Mouse (Mus musculus) C2C12 (cell line): ENCODE data around the gene Ltbp2. TPM values are rescaled to one million over a fixed set of nuclear protein-coding genes. Genes with fewer than 3 reads are reported as not detected.
A peak's percentile ranks its signal among the peaks of the same experiment; 100 is the strongest.

ENCODE experiments used
- H3K27me3 ChIP-seq: one replicate; pipeline ENCODE4 v1.6.1; 2011; ENCODE audit not compliant: control insufficient read depth, insufficient read depth, insufficient read length
- H3K36me3 ChIP-seq: one replicate; pipeline ENCODE4 v1.6.1; 2011; ENCODE audit not compliant: control insufficient read depth, insufficient read depth
- H3K4me3 ChIP-seq: one replicate; pipeline ENCODE4 v1.5.1; 2011; ENCODE audit warnings: mild to moderate bottlenecking, control low read depth; ENCODE audit not compliant: poor library complexity, insufficient read depth, severe bottlenecking
- H3K79me2 ChIP-seq: one replicate; pipeline ENCODE4 v1.6.1; 2011; ENCODE audit not compliant: control insufficient read depth, insufficient read depth
- H3K79me3 ChIP-seq: one replicate; pipeline ENCODE4 v1.6.1; 2011; ENCODE audit warnings: low read depth, control low read depth
- H3ac ChIP-seq: one replicate; pipeline ENCODE3; 2011; ENCODE audit warnings: low read depth; ENCODE audit not compliant: control insufficient read depth, insufficient read length
- CEBPB ChIP-seq: IDR thresholded peaks from one replicate; pipeline ENCODE4 v1.6.1; 2011; ENCODE audit warnings: low read depth, mild to moderate bottlenecking, control low read depth, moderate library complexity
- CTCF ChIP-seq: IDR thresholded peaks from one replicate; pipeline ENCODE4 v1.5.1; 2011; ENCODE audit not compliant: control insufficient read depth, insufficient read depth, insufficient read length
- FOSL1 ChIP-seq: IDR thresholded peaks from one replicate; pipeline ENCODE4 v1.8.0; 2011; ENCODE audit warnings: mild to moderate bottlenecking, low read length; ENCODE audit not compliant: poor library complexity, insufficient read depth, severe bottlenecking
- MAX ChIP-seq: IDR thresholded peaks from one replicate; pipeline ENCODE4 v1.6.1; 2011; ENCODE audit warnings: mild to moderate bottlenecking, control low read depth
- MYOD1 ChIP-seq: IDR thresholded peaks from one replicate; pipeline ENCODE4 v1.6.1; 2011; ENCODE audit warnings: low read depth; ENCODE audit not compliant: control insufficient read depth, insufficient read length
- MYOG ChIP-seq: IDR thresholded peaks from one replicate; pipeline ENCODE4 v1.6.1; 2011; ENCODE audit not compliant: control insufficient read depth, insufficient read length; ENCODE audit errors: extremely low read depth
- USF1 ChIP-seq: IDR thresholded peaks from one replicate; pipeline ENCODE4 v1.6.1; 2011; ENCODE audit warnings: low read depth, mild to moderate bottlenecking, control low read depth, moderate library complexity
- polyA plus RNA-seq: library from polyadenylated mRNA; unstranded; fragments of >200 nt; fragmentation: generic; extraction: Trizol; gene quantifications from one replicate; pipeline ENCODE4 v1.2.1, GENCODE M21; 2012; ENCODE audit warnings: missing spikeins

Ltbp2 gene
- polyA plus RNA-seq, 1 experiment: 49.5 TPM

- Histone ChIP-seq H3ac (no peak overlapping the region), H3K79me2 (no peaks in the 10 kb centered on the region), H3K36me3 (peaks cover 66% of the 10 kb centered on the region), H3K27me3 (no peaks in the 10 kb centered on the region), H3K4me3 (no peak overlapping the region), H3K79me3 (no peaks in the 10 kb centered on the region)
- TF ChIP-seq MAX (no peak), CTCF (no peak), FOSL1 (no peak), MYOG (no peak), USF1 (no peak)
Observed at GRCm38 (mm10) chr12:84800419-84800818, 75.9 kb downstream of the Ltbp2 start.

GRCm38 (mm10) chr12:84799086-84799485 is 77.2 kb downstream of the Ltbp2 start:
- peaks cover 63% of the 10 kb centered on the region for H3K36me3 ChIP-seq
- no peak overlapping the region for H3ac ChIP-seq
- no peak for TF ChIP-seq MYOG
- no peak for TF ChIP-seq CTCF
- no peak for TF ChIP-seq FOSL1
- no peak for TF ChIP-seq CEBPB
- TF ChIP-seq MYOD1: no peak
- TF ChIP-seq USF1: no peak
- TF ChIP-seq MAX: no peak
- H3K79me2 ChIP-seq: no peaks in the 10 kb centered on the region
- no peak overlapping the region for H3K4me3 ChIP-seq
- no peaks in the 10 kb centered on the region for H3K79me3 ChIP-seq
- no peaks in the 10 kb centered on the region for H3K27me3 ChIP-seq

DNA sequence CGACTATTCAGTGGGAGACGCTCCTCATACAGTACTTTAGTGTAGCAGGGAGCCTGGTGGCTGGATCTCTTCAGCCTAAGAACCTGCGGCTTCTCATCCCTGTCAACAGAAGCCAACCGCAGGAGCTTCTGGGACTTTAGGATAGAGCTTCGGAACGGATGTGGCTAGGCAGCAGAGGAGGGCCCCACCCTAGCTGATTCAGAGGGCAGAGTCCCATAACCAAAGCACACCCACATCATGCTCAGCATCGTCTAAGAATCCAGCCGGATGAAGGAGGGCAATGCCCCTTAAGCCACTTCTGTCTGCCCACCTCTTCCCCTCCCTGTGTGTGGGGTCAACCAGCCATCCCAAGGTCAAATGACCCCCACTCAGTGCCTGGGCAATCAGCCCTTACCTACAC is 81.7 kb downstream of the Ltbp2 start:
- H3K27me3 ChIP-seq: no peaks in the 10 kb centered on the region
- TF ChIP-seq MYOD1 (peak; percentile 61), CEBPB (no peak), CTCF (no peak), MAX (peak; percentile 60), FOSL1 (peak; percentile 45)
- peak overlapping the region; percentile 25 for H3ac ChIP-seq
- no peaks in the 10 kb centered on the region for H3K79me2 ChIP-seq
- H3K4me3 ChIP-seq: no peak overlapping the region
- peaks cover 2% of the 10 kb centered on the region for H3K79me3 ChIP-seq
- peaks cover 54% of the 10 kb centered on the region for H3K36me3 ChIP-seq

DNA sequence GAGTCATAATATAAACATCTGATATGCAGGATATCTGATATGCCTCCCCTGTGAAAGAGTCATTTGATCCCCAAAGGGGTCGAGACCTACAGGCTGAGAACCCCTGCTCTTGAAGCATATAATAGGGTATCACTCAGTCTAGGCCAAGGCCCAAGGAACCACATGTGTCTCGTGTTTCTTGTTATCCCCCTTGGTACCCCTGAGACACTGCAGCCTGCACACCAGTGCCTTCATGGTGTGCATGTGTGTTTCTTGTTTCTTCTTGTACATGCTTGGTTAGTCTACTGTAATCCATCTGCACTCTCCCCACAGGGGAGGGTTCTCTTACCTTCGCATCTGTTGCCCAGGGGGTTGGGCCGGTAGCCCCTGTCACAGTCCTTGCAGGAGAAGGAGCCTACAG is 83.7 kb downstream of the Ltbp2 start:
- Histone ChIP-seq H3K4me3 (no peak overlapping the region), H3K27me3 (no peaks in the 10 kb centered on the region), H3K79me2 (no peaks in the 10 kb centered on the region), H3ac (no peak overlapping the region), H3K79me3 (peaks cover 2% of the 10 kb centered on the region), H3K36me3 (peaks cover 53% of the 10 kb centered on the region)
- no peak for TF ChIP-seq MYOG
- peak; percentile 62 for TF ChIP-seq MAX
- TF ChIP-seq CTCF: no peak
- TF ChIP-seq FOSL1: no peak
- no peak for TF ChIP-seq MYOD1
- TF ChIP-seq CEBPB: no peak

DNA sequence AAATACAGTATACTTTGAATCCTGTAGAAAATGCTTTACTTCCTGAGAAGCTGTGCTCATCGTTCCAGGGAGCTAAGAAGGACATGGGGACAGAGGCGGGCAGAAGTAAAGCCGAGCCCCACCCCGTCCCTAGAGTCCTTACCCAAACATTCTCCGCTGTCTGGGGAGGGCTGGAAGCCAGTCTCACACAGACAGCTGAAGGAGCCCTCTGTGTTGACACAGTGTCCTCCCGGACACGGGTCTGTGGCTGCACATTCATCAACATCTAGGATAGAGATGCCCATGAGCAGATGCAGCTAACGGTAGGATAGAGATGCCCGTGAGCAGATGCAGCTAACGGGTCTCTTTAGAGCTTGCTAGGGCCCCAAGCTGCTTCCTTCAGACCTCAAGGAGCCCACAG is 85.5 kb downstream of the Ltbp2 start:
- H3K79me3 ChIP-seq: peaks cover 2% of the 10 kb centered on the region

GRCm38 (mm10) chr12:84786091-84786490 is 90.2 kb downstream of the Ltbp2 start:
- H3K36me3 ChIP-seq: peaks cover 60% of the 10 kb centered on the region
- peaks cover 2% of the 10 kb centered on the region for H3K79me3 ChIP-seq
- H3K4me3 ChIP-seq: no peak overlapping the region
- H3ac ChIP-seq: no peak overlapping the region
- TF ChIP-seq FOSL1 (no peak), USF1 (no peak), CEBPB (no peak)
- no peaks in the 10 kb centered on the region for H3K27me3 ChIP-seq
- no peaks in the 10 kb centered on the region for H3K79me2 ChIP-seq

More for the DNA sequence above, 85.5 kb downstream of the Ltbp2 start:
- Histone ChIP-seq H3ac (peak overlapping the region; percentile 9), H3K4me3 (no peak overlapping the region), H3K27me3 (no peaks in the 10 kb centered on the region), H3K36me3 (peaks cover 48% of the 10 kb centered on the region), H3K79me2 (no peaks in the 10 kb centered on the region)
- peak; percentile 79 for TF ChIP-seq MYOD1
- TF ChIP-seq CTCF: no peak
- TF ChIP-seq MYOG: no peak
- peak; percentile 7 for TF ChIP-seq CEBPB
- no peak for TF ChIP-seq USF1
- TF ChIP-seq FOSL1: no peak
- peak; percentile 41 for TF ChIP-seq MAX
